Mouse (Mus musculus): ENCODE measurements around the gene Lifr.

Gene Lifr

GRCm38 (mm10) chr15:7128627-7129126, 38.3 kb downstream of the Lifr start:
- DNase-seq (ENCODE audit: low spot score), result peak; percentile 45

- DNase-seq (ENCODE audit: low spot score), result peak; percentile 85
These were observed 38.9 kb downstream of the Lifr start for GRCm38 (mm10) chr15:7129127-7129943.

GRCm38 (mm10) chr15:7129944-7130287, 39.5 kb downstream of the Lifr start:
- DNase-seq (ENCODE audit: low spot score), result peak; percentile 66

GRCm38 (mm10) chr15:7130691-7131225, 40.3 kb downstream of the Lifr start:
- peak; percentile 33 for DNase-seq (ENCODE audit: low spot score)

- peak; percentile 32 for DNase-seq (ENCODE audit: low spot score)
These were observed 42.3 kb downstream of the Lifr start for GRCm38 (mm10) chr15:7132741-7133140.

GRCm38 (mm10) chr15:7134454-7135052, 44.1 kb downstream of the Lifr start:
- peak; percentile 61 for DNase-seq (ENCODE audit: low spot score)

- no peak for DNase-seq (ENCODE audit: low spot score)
These were observed 45.7 kb downstream of the Lifr start for GRCm38 (mm10) chr15:7135982-7136562.

GRCm38 (mm10) chr15:7136912-7137311, 46.5 kb downstream of the Lifr start:
- DNase-seq (ENCODE audit: low spot score), result no peak

GRCm38 (mm10) chr15:7137607-7138006, 47.2 kb downstream of the Lifr start:
- DNase-seq (ENCODE audit: low spot score), result no peak

GRCm38 (mm10) chr15:7138471-7138870, 48.1 kb downstream of the Lifr start:
- no peak for DNase-seq (ENCODE audit: low spot score)

- DNase-seq (ENCODE audit: low spot score), result no peak
These were observed 49.9 kb downstream of the Lifr start for GRCm38 (mm10) chr15:7140322-7140721.

- DNase-seq (ENCODE audit: low spot score), result no peak
These were observed 50.8 kb downstream of the Lifr start for GRCm38 (mm10) chr15:7141246-7141645.

- DNase-seq (ENCODE audit: low spot score), result no peak
These were observed 53.3 kb downstream of the Lifr start for GRCm38 (mm10) chr15:7143689-7144170.

- DNase-seq (ENCODE audit: low spot score), result no peak
These were observed 54.1 kb downstream of the Lifr start for GRCm38 (mm10) chr15:7144542-7144941.

- no peak for DNase-seq (ENCODE audit: low spot score)
These were observed 54.5 kb downstream of the Lifr start for GRCm38 (mm10) chr15:7144942-7145341.

GRCm38 (mm10) chr15:7145555-7145954, 55.1 kb downstream of the Lifr start:
- no peak for DNase-seq (ENCODE audit: low spot score)

GRCm38 (mm10) chr15:7146529-7146928, 56.1 kb downstream of the Lifr start:
- no peak for DNase-seq (ENCODE audit: low spot score)

GRCm38 (mm10) chr15:7149796-7150195, 59.4 kb downstream of the Lifr start:
- no peak for DNase-seq (ENCODE audit: low spot score)

- DNase-seq (ENCODE audit: low spot score), result no peak
These were observed 60.2 kb downstream of the Lifr start for GRCm38 (mm10) chr15:7150591-7150990.

- no peak for DNase-seq (ENCODE audit: low spot score)
These were observed 61.8 kb downstream of the Lifr start for GRCm38 (mm10) chr15:7152116-7152760.

- no peak for DNase-seq (ENCODE audit: low spot score)
These were observed 63.8 kb downstream of the Lifr start for GRCm38 (mm10) chr15:7154010-7154736.

GRCm38 (mm10) chr15:7154737-7155090, 64.3 kb downstream of the Lifr start:
- DNase-seq (ENCODE audit: low spot score), result no peak

All from embryo, embryonic 10 days (tissue).